Mouse (Mus musculus): ENCODE results near the gene Patz1. TPM values are rescaled to one million over a fixed set of nuclear protein-coding genes. Genes with fewer than 3 reads are reported as not detected.

Patz1 gene
- polyA plus RNA-seq, 1 experiment from 2014 or later, result 51.0 TPM

GRCm38 (mm10) chr11:3290640-3291310, 2.1 kb downstream of the Patz1 start:
- Histone ChIP-seq H3K4me1 (replicated peaks; ENCODE audit: insufficient read depth, low read length) (peaks cover 20% of the 10 kb centered on the region), H3K27me3 (ENCODE audit: insufficient read depth, low read length) (no peaks in the 10 kb centered on the region), H3K4me2 (ENCODE audit: low read length) (peak overlapping the region; percentile 96), H3K27ac (peak overlapping the region; percentile 100), H3K9me3 (replicated peaks; ENCODE audit: low read length) (no peaks in the 10 kb centered on the region), H3K36me3 (ENCODE audit: insufficient read depth, low read length) (peaks cover 25% of the 10 kb centered on the region), H3K9ac (ENCODE audit: low read depth, low read length) (peak overlapping the region; percentile 97), H3K4me3 (replicated peaks; ENCODE audit: low read depth, low read length) (peak overlapping the region; percentile 80)
- peak; percentile 61 for DNase-seq (ENCODE audit: low spot score)
- ATAC-seq (replicated peaks; ENCODE audit: low FRiP score, low read depth), result no peak
- under 1% methylated on average over 50 of the region's 50 CpGs for WGBS
- TF ChIP-seq CTCF (IDR thresholded peaks at IDR 0.05; ENCODE audit: low read depth), result no peak

GRCm38 (mm10) chr11:3291311-3292061, 2.8 kb downstream of the Patz1 start:
- Histone ChIP-seq H3K4me1 (replicated peaks; ENCODE audit: insufficient read depth, low read length) (peaks cover 20% of the 10 kb centered on the region), H3K4me2 (ENCODE audit: low read length) (peak overlapping the region; percentile 96), H3K36me3 (ENCODE audit: insufficient read depth, low read length) (peaks cover 32% of the 10 kb centered on the region), H3K9me3 (replicated peaks; ENCODE audit: low read length) (no peaks in the 10 kb centered on the region), H3K27ac (peak overlapping the region; percentile 100), H3K27me3 (ENCODE audit: insufficient read depth, low read length) (no peaks in the 10 kb centered on the region), H3K9ac (ENCODE audit: low read depth, low read length) (peak overlapping the region; percentile 97), H3K4me3 (replicated peaks; ENCODE audit: low read depth, low read length) (peak overlapping the region; percentile 80)
- DNase-seq (ENCODE audit: low spot score), result no peak
- no peak for TF ChIP-seq CTCF (IDR thresholded peaks at IDR 0.05; ENCODE audit: low read depth)
- WGBS, result 1% methylated on average over 26 of the region's 26 CpGs
- ATAC-seq (replicated peaks; ENCODE audit: low FRiP score, low read depth), result no peak

GRCm38 (mm10) chr11:3292062-3292421, 3.4 kb downstream of the Patz1 start:
- Histone ChIP-seq H3K4me3 (replicated peaks; ENCODE audit: low read depth, low read length) (peak overlapping the region; percentile 80), H3K4me1 (replicated peaks; ENCODE audit: insufficient read depth, low read length) (peaks cover 20% of the 10 kb centered on the region), H3K27ac (peak overlapping the region; percentile 100), H3K36me3 (ENCODE audit: insufficient read depth, low read length) (peaks cover 37% of the 10 kb centered on the region), H3K9ac (ENCODE audit: low read depth, low read length) (peak overlapping the region; percentile 97), H3K27me3 (ENCODE audit: insufficient read depth, low read length) (no peaks in the 10 kb centered on the region), H3K9me3 (replicated peaks; ENCODE audit: low read length) (no peaks in the 10 kb centered on the region), H3K4me2 (ENCODE audit: low read length) (peak overlapping the region; percentile 96)
- DNase-seq (ENCODE audit: low spot score), result peak; percentile 84
- TF ChIP-seq CTCF (IDR thresholded peaks at IDR 0.05; ENCODE audit: low read depth), result 0 out of 2 replicates have a peak, but pooled peaks have one; percentile 12
- ATAC-seq (replicated peaks; ENCODE audit: low FRiP score, low read depth), result peak; percentile 23
- WGBS, result 0% methylated on average over 8 of the region's 8 CpGs

- H3K4me3 ChIP-seq (replicated peaks; ENCODE audit: low read depth, low read length), result peak overlapping the region; percentile 80
- no peak; the same call in 1 of the 2 replicates for ATAC-seq (replicated peaks; ENCODE audit: low FRiP score, low read depth)
- H3K9me3 ChIP-seq (replicated peaks; ENCODE audit: low read length), result no peaks in the 10 kb centered on the region
- H3K4me2 ChIP-seq (ENCODE audit: low read length), result peak overlapping the region; percentile 96
- H3K4me1 ChIP-seq (replicated peaks; ENCODE audit: insufficient read depth, low read length), result peaks cover 20% of the 10 kb centered on the region
- peak; percentile 75 for DNase-seq (ENCODE audit: low spot score)
- TF ChIP-seq CTCF (IDR thresholded peaks at IDR 0.05; ENCODE audit: low read depth), result no peak
- under 1% methylated on average over 8 of the region's 8 CpGs for WGBS
- peak overlapping the region; percentile 97 for H3K9ac ChIP-seq (ENCODE audit: low read depth, low read length)
- H3K36me3 ChIP-seq (ENCODE audit: insufficient read depth, low read length), result peaks cover 41% of the 10 kb centered on the region
- peak overlapping the region; percentile 100 for H3K27ac ChIP-seq
- no peaks in the 10 kb centered on the region for H3K27me3 ChIP-seq (ENCODE audit: insufficient read depth, low read length)
Measured at GRCm38 (mm10) chr11:3292711-3293249, 4.1 kb downstream of the Patz1 start.

- Histone ChIP-seq H3K9me3 (replicated peaks; ENCODE audit: low read length) (no peaks in the 10 kb centered on the region), H3K4me3 (replicated peaks; ENCODE audit: low read depth, low read length) (peak overlapping the region; percentile 80), H3K4me2 (ENCODE audit: low read length) (peak overlapping the region; percentile 96), H3K9ac (ENCODE audit: low read depth, low read length) (peak overlapping the region; percentile 97), H3K27ac (peak overlapping the region; percentile 100; the same call in 1 of the 2 replicates), H3K27me3 (ENCODE audit: insufficient read depth, low read length) (no peaks in the 10 kb centered on the region), H3K4me1 (replicated peaks; ENCODE audit: insufficient read depth, low read length) (peaks cover 20% of the 10 kb centered on the region), H3K36me3 (ENCODE audit: insufficient read depth, low read length) (peaks cover 44% of the 10 kb centered on the region)
- ATAC-seq (replicated peaks; ENCODE audit: low FRiP score, low read depth) (no peak), DNase-seq (ENCODE audit: low spot score) (no peak)
- WGBS, result 27% methylated on average over 4 of the region's 4 CpGs
- no peak for TF ChIP-seq CTCF (IDR thresholded peaks at IDR 0.05; ENCODE audit: low read depth)
Measured at GRCm38 (mm10) chr11:3293361-3293760, 4.7 kb downstream of the Patz1 start.

- 96% methylated on average over 2 of the region's 2 CpGs for WGBS
- no peak overlapping the region for H3K9ac ChIP-seq (ENCODE audit: low read depth, low read length)
Measured at GRCm38 (mm10) chr11:3294641-3295040, 6.0 kb downstream of the Patz1 start.

More at GRCm38 (mm10) chr11:3294641-3295040, 6.0 kb downstream of the Patz1 start:
- H3K4me1 ChIP-seq (replicated peaks; ENCODE audit: insufficient read depth, low read length), result peaks cover 20% of the 10 kb centered on the region
- H3K36me3 ChIP-seq (ENCODE audit: insufficient read depth, low read length), result peaks cover 54% of the 10 kb centered on the region
- no peaks in the 10 kb centered on the region for H3K9me3 ChIP-seq (replicated peaks; ENCODE audit: low read length)
- TF ChIP-seq CTCF (IDR thresholded peaks at IDR 0.05; ENCODE audit: low read depth), result no peak
- no peak overlapping the region for H3K4me2 ChIP-seq (ENCODE audit: low read length)
- H3K4me3 ChIP-seq (replicated peaks; ENCODE audit: low read depth, low read length), result no peak overlapping the region
- H3K27ac ChIP-seq, result no peak overlapping the region
- H3K27me3 ChIP-seq (ENCODE audit: insufficient read depth, low read length), result no peaks in the 10 kb centered on the region
- ATAC-seq (replicated peaks; ENCODE audit: low FRiP score, low read depth), result no peak
- DNase-seq (ENCODE audit: low spot score), result no peak

Data from kidney, postnatal 0 days (tissue).